Mouse (Mus musculus): ENCODE results near the gene Sdk1. TPM values are rescaled to one million over a fixed set of nuclear protein-coding genes. Genes with fewer than 3 reads are reported as not detected.

Sdk1 gene
- total RNA-seq, 1 experiment: 1.2 TPM

DNA sequence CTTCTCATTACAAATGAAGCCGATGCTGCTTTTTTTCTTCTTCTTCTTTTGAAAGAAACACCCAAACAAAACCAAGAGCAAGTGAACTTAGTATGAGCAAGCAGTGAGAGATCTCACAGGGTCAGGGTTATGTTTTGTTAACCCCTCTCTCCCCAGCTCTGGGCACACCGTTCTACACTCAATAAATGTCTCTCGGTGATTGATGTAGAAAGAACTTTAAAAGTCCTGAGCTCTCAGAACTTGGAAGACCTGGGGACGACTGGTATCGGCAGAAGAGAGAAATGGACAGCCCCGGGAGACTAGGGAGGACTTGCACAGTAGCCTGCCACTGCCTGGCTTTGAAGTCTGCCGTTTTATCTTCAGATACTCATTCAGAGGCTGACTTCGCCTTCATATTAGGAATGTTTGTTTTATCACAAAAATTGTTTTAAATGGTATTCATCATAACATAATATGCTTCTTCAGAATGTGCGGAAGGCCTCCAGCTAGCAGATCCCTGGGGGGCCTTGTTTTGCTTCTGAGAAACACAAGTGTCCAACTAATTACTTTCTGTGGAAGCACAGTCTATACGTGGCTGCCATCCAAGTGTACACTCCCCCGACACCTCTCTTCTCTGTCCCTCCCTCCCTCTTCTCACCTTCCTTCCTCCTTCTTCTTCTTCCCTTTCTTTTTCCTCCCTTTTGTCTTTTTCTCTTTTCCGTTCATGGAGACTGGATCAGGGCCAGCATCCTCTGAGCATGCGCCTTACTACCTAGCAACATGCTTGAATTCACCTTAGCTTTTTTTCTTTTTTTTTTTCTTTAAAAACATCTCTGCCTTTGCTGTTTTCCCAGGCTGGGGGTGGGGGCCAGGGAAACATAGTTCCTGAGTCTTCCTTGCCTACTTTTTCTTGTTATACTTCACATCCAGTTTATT, 283.8 kb downstream of the Sdk1 start:
- Histone ChIP-seq H3K9me3 (ENCODE audit: control insufficient read depth, insufficient read depth, low read depth, low read length) (no peaks in the 10 kb centered on the region), H3K36me3 (ENCODE audit: control insufficient read depth, insufficient read depth, low read length, poor library complexity, severe bottlenecking) (no peaks in the 10 kb centered on the region), H3K4me3 (ENCODE audit: insufficient read depth in 1 of 2, low read depth in 1 of 2, low read length in 2 of 2, poor library complexity in 1 of 2, severe bottlenecking in 1 of 2) (no peak overlapping the region), H3K4me1 (ENCODE audit: control insufficient read depth in 2 of 2, insufficient read depth in 2 of 2, low read length in 2 of 2, poor library complexity in 1 of 2) (no peaks in the 10 kb centered on the region), H3K27ac (ENCODE audit: insufficient read depth, low read depth, low read length, poor library complexity, severe bottlenecking) (no peak overlapping the region), H3K9ac (ENCODE audit: insufficient read depth, low read depth, low read length, poor library complexity, severe bottlenecking) (no peak overlapping the region)
- no peak for TF ChIP-seq CHD2 (IDR thresholded peaks at IDR 0.05; ENCODE audit: low read depth, low read length)
- no peak for TF ChIP-seq MAFK (IDR thresholded peaks at IDR 0.05; ENCODE audit: insufficient read depth, low read depth, low read length)
- TF ChIP-seq HCFC1 (IDR thresholded peaks at IDR 0.05; ENCODE audit: borderline replicate concordance, insufficient read depth, low read length): no peak
- no peak for TF ChIP-seq ZNF384 (IDR thresholded peaks at IDR 0.05; ENCODE audit: low read depth, low read length)
- TF ChIP-seq ZC3H11A (IDR thresholded peaks at IDR 0.05; ENCODE audit: borderline replicate concordance, low read depth, low read length): no peak
- in situ Hi-C loops (cut with MboI; ENCODE audit: low sequenced_read_pairs in 2 of 2, unreplicated experiment in 2 of 2): no loop called here
- DNase-seq (ENCODE audit: low read depth, low spot score): no peak

DNA sequence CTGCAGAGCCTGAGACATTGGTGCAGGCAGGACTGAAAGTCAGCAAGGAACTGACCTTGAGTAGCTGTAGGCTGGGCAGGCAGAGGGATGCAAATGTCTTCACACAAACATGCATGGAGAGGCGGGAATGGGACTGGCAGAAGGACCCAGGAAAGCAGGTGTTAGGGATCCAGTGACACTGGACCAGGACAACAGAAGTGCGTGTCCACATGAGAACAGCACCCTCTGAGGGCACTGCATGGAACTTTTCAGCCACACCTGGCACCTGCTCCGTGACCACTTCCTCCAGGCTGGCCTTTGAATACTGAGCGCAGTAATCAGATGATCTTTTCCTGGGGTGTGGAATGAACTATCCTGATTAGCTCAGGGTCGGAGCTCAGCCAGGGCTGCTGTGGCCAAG, 298.9 kb downstream of the Sdk1 start:
- in situ Hi-C loops (cut with MboI; ENCODE audit: low sequenced_read_pairs in 2 of 2, unreplicated experiment in 2 of 2): no loop called here

DNA sequence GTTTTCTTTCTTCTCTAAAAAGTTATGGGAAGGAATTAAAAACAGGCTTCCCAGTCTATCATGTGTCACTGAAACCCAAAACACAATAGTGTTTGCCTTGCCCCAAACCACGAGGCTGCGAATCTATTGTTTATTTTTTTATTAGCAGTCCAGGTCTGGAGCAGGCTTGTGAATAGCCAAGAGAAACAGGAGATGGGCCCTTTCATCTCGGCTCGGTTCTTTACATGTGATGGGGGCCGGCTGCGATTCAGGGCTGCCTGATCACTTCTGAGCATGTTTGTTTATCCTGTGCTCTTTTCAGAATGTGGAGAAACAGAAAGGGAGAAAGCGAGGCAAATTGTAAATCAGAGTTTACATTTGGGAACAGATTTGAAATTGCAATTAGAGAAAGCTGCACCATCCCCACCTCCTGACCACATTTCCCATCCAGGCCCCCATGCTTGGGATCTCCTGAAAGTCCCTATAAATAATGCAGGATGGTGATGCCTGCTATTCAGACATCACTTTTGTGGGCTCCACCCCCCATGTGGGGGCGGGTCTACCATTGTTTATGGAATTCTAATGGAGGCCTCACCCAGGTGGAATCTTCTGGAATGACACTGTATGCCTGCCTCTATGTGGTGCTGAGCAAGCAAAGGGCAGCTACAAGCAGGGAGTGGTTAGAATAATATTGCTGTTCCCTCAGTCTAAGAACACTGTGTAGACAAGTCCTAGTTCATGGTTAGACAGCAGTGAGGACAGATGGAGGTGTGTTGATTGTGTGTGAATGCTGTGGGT, 301.8 kb downstream of the Sdk1 start:
- Histone ChIP-seq H3K27ac (ENCODE audit: insufficient read depth, low read depth, low read length, poor library complexity, severe bottlenecking) (no peak overlapping the region), H3K4me3 (ENCODE audit: insufficient read depth in 1 of 2, low read depth in 1 of 2, low read length in 2 of 2, poor library complexity in 1 of 2, severe bottlenecking in 1 of 2) (no peak overlapping the region), H3K9me3 (ENCODE audit: control insufficient read depth, insufficient read depth, low read depth, low read length) (no peaks in the 10 kb centered on the region), H3K9ac (ENCODE audit: insufficient read depth, low read depth, low read length, poor library complexity, severe bottlenecking) (no peak overlapping the region), H3K36me3 (ENCODE audit: control insufficient read depth, insufficient read depth, low read length, poor library complexity, severe bottlenecking) (no peaks in the 10 kb centered on the region), H3K4me1 (ENCODE audit: control insufficient read depth in 2 of 2, insufficient read depth in 2 of 2, low read length in 2 of 2, poor library complexity in 1 of 2) (peaks cover 0 to 6% of the 10 kb centered on the region in 2 experiments; a peak in 1 of 4 replicates)
- TF ChIP-seq MAFK (IDR thresholded peaks at IDR 0.05; ENCODE audit: insufficient read depth, low read depth, low read length) (no peak), ZNF384 (IDR thresholded peaks at IDR 0.05; ENCODE audit: low read depth, low read length) (no peak), CHD2 (IDR thresholded peaks at IDR 0.05; ENCODE audit: low read depth, low read length) (no peak), HCFC1 (IDR thresholded peaks at IDR 0.05; ENCODE audit: borderline replicate concordance, insufficient read depth, low read length) (no peak), ZC3H11A (IDR thresholded peaks at IDR 0.05; ENCODE audit: borderline replicate concordance, low read depth, low read length) (no peak)
- in situ Hi-C loops (cut with MboI; ENCODE audit: low sequenced_read_pairs in 2 of 2, unreplicated experiment in 2 of 2): no loop called here
- no peak for DNase-seq (ENCODE audit: low read depth, low spot score)

More for the DNA sequence above, 298.9 kb downstream of the Sdk1 start:
- no peak for DNase-seq (ENCODE audit: low read depth, low spot score)
- no peaks in the 10 kb centered on the region for H3K9me3 ChIP-seq (ENCODE audit: control insufficient read depth, insufficient read depth, low read depth, low read length)
- H3K9ac ChIP-seq (ENCODE audit: insufficient read depth, low read depth, low read length, poor library complexity, severe bottlenecking): no peak overlapping the region
- H3K4me1 ChIP-seq (ENCODE audit: control insufficient read depth in 2 of 2, insufficient read depth in 2 of 2, low read length in 2 of 2, poor library complexity in 1 of 2): peaks cover 0 to 3% of the 10 kb centered on the region in 2 experiments; a peak in 1 of 4 replicates
- no peak for TF ChIP-seq HCFC1 (IDR thresholded peaks at IDR 0.05; ENCODE audit: borderline replicate concordance, insufficient read depth, low read length)
- TF ChIP-seq ZC3H11A (IDR thresholded peaks at IDR 0.05; ENCODE audit: borderline replicate concordance, low read depth, low read length): no peak
- TF ChIP-seq CHD2 (IDR thresholded peaks at IDR 0.05; ENCODE audit: low read depth, low read length): no peak
- no peak for TF ChIP-seq ZNF384 (IDR thresholded peaks at IDR 0.05; ENCODE audit: low read depth, low read length)
- TF ChIP-seq MAFK (IDR thresholded peaks at IDR 0.05; ENCODE audit: insufficient read depth, low read depth, low read length): no peak
- no peak overlapping the region for H3K4me3 ChIP-seq (ENCODE audit: insufficient read depth in 1 of 2, low read depth in 1 of 2, low read length in 2 of 2, poor library complexity in 1 of 2, severe bottlenecking in 1 of 2)
- H3K36me3 ChIP-seq (ENCODE audit: control insufficient read depth, insufficient read depth, low read length, poor library complexity, severe bottlenecking): no peaks in the 10 kb centered on the region
- no peak overlapping the region for H3K27ac ChIP-seq (ENCODE audit: insufficient read depth, low read depth, low read length, poor library complexity, severe bottlenecking)

DNA sequence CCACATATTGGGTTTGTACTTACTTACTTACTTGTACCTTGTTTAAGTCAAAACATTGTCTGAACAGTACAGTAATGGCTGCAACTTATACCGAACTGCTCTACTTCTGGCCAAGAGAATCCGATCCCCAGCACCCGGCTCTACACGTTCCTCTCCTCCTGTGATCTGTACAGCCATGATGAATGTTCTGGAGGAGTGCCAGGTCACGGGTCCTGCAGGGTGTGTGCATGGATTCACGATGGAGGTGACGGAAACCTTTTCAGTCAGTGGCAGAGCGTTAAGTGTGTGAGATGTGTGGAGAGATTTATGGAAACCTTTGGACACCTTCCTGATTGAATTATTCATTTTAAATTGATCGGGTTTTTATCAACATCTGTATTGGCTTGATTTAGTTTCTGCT, 312.2 kb downstream of the Sdk1 start:
- no peaks in the 10 kb centered on the region for H3K36me3 ChIP-seq (ENCODE audit: control insufficient read depth, insufficient read depth, low read length, poor library complexity, severe bottlenecking)
- no peaks in the 10 kb centered on the region for H3K9me3 ChIP-seq (ENCODE audit: control insufficient read depth, insufficient read depth, low read depth, low read length)
- no peak overlapping the region for H3K27ac ChIP-seq (ENCODE audit: insufficient read depth, low read depth, low read length, poor library complexity, severe bottlenecking)
- TF ChIP-seq ZNF384 (IDR thresholded peaks at IDR 0.05; ENCODE audit: low read depth, low read length) (no peak), ZC3H11A (IDR thresholded peaks at IDR 0.05; ENCODE audit: borderline replicate concordance, low read depth, low read length) (no peak), CHD2 (IDR thresholded peaks at IDR 0.05; ENCODE audit: low read depth, low read length) (no peak), HCFC1 (IDR thresholded peaks at IDR 0.05; ENCODE audit: borderline replicate concordance, insufficient read depth, low read length) (no peak), MAFK (IDR thresholded peaks at IDR 0.05; ENCODE audit: insufficient read depth, low read depth, low read length) (no peak)
- no peak for DNase-seq (ENCODE audit: low read depth, low spot score)
- no peak overlapping the region for H3K9ac ChIP-seq (ENCODE audit: insufficient read depth, low read depth, low read length, poor library complexity, severe bottlenecking)
- H3K4me3 ChIP-seq (ENCODE audit: insufficient read depth in 1 of 2, low read depth in 1 of 2, low read length in 2 of 2, poor library complexity in 1 of 2, severe bottlenecking in 1 of 2): no peak overlapping the region
- no peaks in the 10 kb centered on the region for H3K4me1 ChIP-seq (ENCODE audit: control insufficient read depth in 2 of 2, insufficient read depth in 2 of 2, low read length in 2 of 2, poor library complexity in 1 of 2)
- in situ Hi-C loops (cut with MboI; ENCODE audit: low sequenced_read_pairs in 2 of 2, unreplicated experiment in 2 of 2): no loop called here
